In the genomic region with DNA sequence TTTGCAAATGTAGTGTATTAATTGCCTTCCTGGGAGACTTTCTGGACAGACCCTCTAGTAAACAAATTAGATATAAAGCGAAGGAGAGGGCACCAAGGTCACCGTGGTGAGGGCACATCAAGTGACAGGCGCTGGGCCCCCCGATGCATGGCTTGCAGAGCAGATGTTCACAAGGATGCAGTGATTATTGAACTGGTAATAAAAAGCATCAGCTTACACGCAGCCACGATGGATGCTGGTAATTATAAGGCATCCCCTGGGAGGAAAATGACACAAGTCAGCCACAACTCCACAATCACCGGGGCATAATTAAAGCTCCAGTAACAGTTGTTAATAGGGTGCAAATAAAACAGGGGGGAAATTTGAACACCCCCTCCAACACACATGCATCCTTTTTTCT, we compare ENCODE assay signal across 17 mouse cellular contexts.
DNase-seq lines count a peak whose midpoint lies in the region; ATAC-seq lines count a peak whose summit lies in the region.
"Had no signal": no experiment of that assay in that cellular context is flagged by ENCODE, and none has a peak within 500 bp of the region (broad histone marks: within the 10 kb centered on the region; RNA-seq: fewer than 3 reads in every experiment).

No protein-coding gene starts in this region.

- no peaks in the 10 kb centered on the region for H3K27me3 ChIP-seq in forebrain, embryonic 12.5 days
- H3K27me3 ChIP-seq in forebrain, embryonic 10.5 days (ENCODE audit: poor library complexity, severe bottlenecking), result no peaks in the 10 kb centered on the region
- no peaks in the 10 kb centered on the region for H3K27me3 ChIP-seq in hindbrain, embryonic 12.5 days
- no peaks in the 10 kb centered on the region for H3K27me3 ChIP-seq in neural tube, embryonic 12.5 days (replicated peaks)
- H3K27me3 ChIP-seq: embryonic facial prominence, embryonic 13.5 days; liver, embryonic 15.5 days had no signal

- no peak overlapping the region for H3K9ac ChIP-seq in forebrain, embryonic 12.5 days
- H3K9ac ChIP-seq in hindbrain, embryonic 12.5 days, result no peak overlapping the region
- no peak overlapping the region for H3K9ac ChIP-seq in neural tube, embryonic 12.5 days
- H3K9ac ChIP-seq: embryonic facial prominence, embryonic 13.5 days; limb, embryonic 12.5 days; liver, embryonic 15.5 days had no signal

- H3K36me3 ChIP-seq in forebrain, embryonic 12.5 days (replicated peaks), result no peaks in the 10 kb centered on the region
- H3K36me3 ChIP-seq in forebrain, embryonic 10.5 days (replicated peaks), result no peaks in the 10 kb centered on the region
- no peaks in the 10 kb centered on the region for H3K36me3 ChIP-seq in hindbrain, embryonic 12.5 days
- no peaks in the 10 kb centered on the region for H3K36me3 ChIP-seq in neural tube, embryonic 12.5 days
- H3K36me3 ChIP-seq: embryonic facial prominence, embryonic 13.5 days; limb, embryonic 12.5 days; liver, embryonic 15.5 days had no signal

- DNase-seq in forebrain, embryonic 10.5 days (ENCODE audit: extremely low spot score, low spot score), result no peak
- DNase-seq in embryo, embryonic 9.5 days (ENCODE audit: extremely low spot score), result peak; percentile 18
- no peak for DNase-seq in testis, postnatal 14 days (ENCODE audit: low spot score)
- no peak for DNase-seq in adrenal gland, adult (ENCODE audit: inconsistent age in 2 of 2, low spot score in 1 of 2)
- no peak for DNase-seq in kidney, adult 18-20 months
- DNase-seq: cerebellum, adult 8-10 months; heart, adult 11 months; kidney, postnatal 25 days; lung, postnatal 4 days; spleen, adult 18-20 months had no signal

- no peak overlapping the region for H3K4me2 ChIP-seq in forebrain, embryonic 12.5 days
- no peak overlapping the region for H3K4me2 ChIP-seq in hindbrain, embryonic 12.5 days (replicated peaks)
- H3K4me2 ChIP-seq in neural tube, embryonic 12.5 days (replicated peaks), result no peak overlapping the region
- H3K4me2 ChIP-seq: embryonic facial prominence, embryonic 13.5 days; limb, embryonic 12.5 days; liver, embryonic 15.5 days had no signal

- peaks cover 11% of the 10 kb centered on the region; the same call in 1 of the 2 replicates for H3K4me1 ChIP-seq in forebrain, embryonic 12.5 days
- H3K4me1 ChIP-seq in forebrain, embryonic 10.5 days, result peaks cover 17% of the 10 kb centered on the region
- H3K4me1 ChIP-seq in hindbrain, embryonic 12.5 days, result peaks cover 5% of the 10 kb centered on the region
- peaks cover 3% of the 10 kb centered on the region; the same call in 1 of the 2 replicates for H3K4me1 ChIP-seq in neural tube, embryonic 12.5 days
- H3K4me1 ChIP-seq: liver, embryonic 15.5 days had no signal

- H3K4me3 ChIP-seq in forebrain, embryonic 12.5 days (replicated peaks), result no peak overlapping the region
- no peak overlapping the region for H3K4me3 ChIP-seq in forebrain, embryonic 10.5 days
- no peak overlapping the region for H3K4me3 ChIP-seq in hindbrain, embryonic 12.5 days
- no peak overlapping the region for H3K4me3 ChIP-seq in neural tube, embryonic 12.5 days
- H3K4me3 ChIP-seq: embryonic facial prominence, embryonic 13.5 days; limb, embryonic 12.5 days; liver, embryonic 15.5 days had no signal

- H3K9me3 ChIP-seq in forebrain, embryonic 12.5 days, result no peaks in the 10 kb centered on the region
- no peaks in the 10 kb centered on the region for H3K9me3 ChIP-seq in forebrain, embryonic 10.5 days
- no peaks in the 10 kb centered on the region for H3K9me3 ChIP-seq in hindbrain, embryonic 12.5 days (replicated peaks)
- no peaks in the 10 kb centered on the region for H3K9me3 ChIP-seq in neural tube, embryonic 12.5 days
- H3K9me3 ChIP-seq: embryonic facial prominence, embryonic 13.5 days; limb, embryonic 12.5 days; liver, embryonic 15.5 days had no signal

- ATAC-seq in forebrain, embryonic 12.5 days (ENCODE audit: low FRiP score), result peak; percentile 84
- ATAC-seq in hindbrain, embryonic 12.5 days (ENCODE audit: low FRiP score), result peak; percentile 77
- ATAC-seq in neural tube, embryonic 12.5 days (ENCODE audit: low FRiP score, low read depth), result peak; percentile 79
- ATAC-seq: intestine, embryonic 16.5 days had no signal

- WGBS in forebrain, embryonic 12.5 days, result 33% methylated on average over 7 of the region's 7 CpGs
- WGBS in forebrain, embryonic 10.5 days, result 57% methylated on average over 7 of the region's 7 CpGs
- 24% methylated on average over 7 of the region's 7 CpGs for WGBS in hindbrain, embryonic 12.5 days
- 18% methylated on average over 7 of the region's 7 CpGs for WGBS in neural tube, embryonic 12.5 days

- no peak overlapping the region for H3K27ac ChIP-seq in forebrain, embryonic 12.5 days
- no peak overlapping the region for H3K27ac ChIP-seq in forebrain, embryonic 10.5 days
- peak overlapping the region; percentile 48; the same call in 1 of the 2 replicates for H3K27ac ChIP-seq in hindbrain, embryonic 12.5 days
- no peak overlapping the region for H3K27ac ChIP-seq in neural tube, embryonic 12.5 days
- H3K27ac ChIP-seq: embryonic facial prominence, embryonic 13.5 days; limb, embryonic 12.5 days; liver, embryonic 15.5 days had no signal
